Mouse (Mus musculus) left cerebral cortex, postnatal 14 days (tissue): ENCODE results near the gene Dnhd1. TPM values are rescaled to one million over a fixed set of nuclear protein-coding genes. Genes with fewer than 3 reads are reported as not detected.

Experiments used
- DNase-seq, 2 experiments: peaks; one replicate each; pipeline ENCODE4 v3.0.0; 2021 to 2022; ENCODE audit warnings: low spot score in 2 of 2, mixed read lengths in 1 of 2
- intact Hi-C: fragments of 180-260 bp; cut with DNase I; formaldehyde crosslinking; loops from one replicate; pipeline ENCODE4 v1.15.1; 2025
- total RNA-seq, 2 experiments: library from RNA; stranded (reverse); gene quantifications; 2 replicates each; pipeline ENCODE4 v1.2.3; 2021

The Dnhd1 gene
- total RNA-seq, 2 experiments from 2014 or later = 4.9 to 5.0 TPM

GRCm38 (mm10) chr7:105638776-105639175, 11.9 kb upstream of the Dnhd1 start:
- intact Hi-C loops = loop anchor here (5.0 kb wide), 1 partner anchor 114 kb away; the partner anchor contains the start of gene Tpp1
- no peak for DNase-seq

DNA sequence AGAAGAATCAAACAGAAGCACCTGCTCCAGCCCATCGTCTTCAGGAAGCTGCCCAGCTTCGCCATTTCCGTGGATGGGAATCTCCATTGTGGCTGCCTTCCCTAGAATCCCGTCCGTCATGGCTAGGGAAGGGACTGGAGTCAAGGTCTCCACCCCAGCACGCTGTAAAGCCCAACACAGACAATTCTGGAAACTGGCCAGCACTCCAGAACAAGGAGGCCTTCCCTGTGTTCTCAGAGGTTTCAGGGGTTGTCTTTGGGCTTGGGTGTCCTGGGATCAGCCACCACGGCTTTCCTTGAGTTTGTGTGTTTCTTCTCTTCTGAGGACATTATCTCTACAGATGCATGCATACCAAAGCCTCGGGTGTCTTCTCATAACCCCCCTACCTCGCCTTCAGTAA, 11.3 kb upstream of the Dnhd1 start:
- DNase-seq = peak in 1 of 2 experiments; percentile 19
- intact Hi-C loops = loop anchor here (5.0 kb wide), 1 partner anchor 113 kb away; the partner anchor contains the start of gene Tpp1

DNA sequence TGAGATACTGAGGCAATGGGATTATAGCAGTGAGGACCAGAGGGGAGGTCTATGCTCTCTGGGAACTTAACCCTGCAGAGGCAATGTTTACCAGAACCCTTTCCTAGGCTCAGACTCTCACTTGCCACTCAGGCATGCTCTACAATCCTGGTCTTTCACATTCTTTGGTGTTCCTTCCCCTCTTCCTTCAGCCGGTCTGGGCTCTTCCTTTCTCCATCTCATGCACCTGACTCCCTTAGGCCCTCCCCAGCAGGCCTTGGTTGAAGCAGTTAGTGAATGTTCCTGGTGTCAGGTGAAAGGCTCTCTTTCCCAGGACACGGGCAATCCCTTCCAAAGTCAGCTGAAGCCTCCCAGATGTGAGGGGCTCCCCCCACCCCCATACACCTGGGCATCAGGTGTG, 10.9 kb upstream of the Dnhd1 start, which contains the start of gene Timm10b:
TSS of gene Timm10b (plus strand) at position 301 of the 400 bp plus-strand sequence.
- intact Hi-C loops = loop anchor here (5.0 to 10.0 kb wide), 2 partner anchors 95 to 113 kb away; partner anchors contain the start of genes Ilk, Rrp8 and Tpp1
- no peak for DNase-seq

DNA sequence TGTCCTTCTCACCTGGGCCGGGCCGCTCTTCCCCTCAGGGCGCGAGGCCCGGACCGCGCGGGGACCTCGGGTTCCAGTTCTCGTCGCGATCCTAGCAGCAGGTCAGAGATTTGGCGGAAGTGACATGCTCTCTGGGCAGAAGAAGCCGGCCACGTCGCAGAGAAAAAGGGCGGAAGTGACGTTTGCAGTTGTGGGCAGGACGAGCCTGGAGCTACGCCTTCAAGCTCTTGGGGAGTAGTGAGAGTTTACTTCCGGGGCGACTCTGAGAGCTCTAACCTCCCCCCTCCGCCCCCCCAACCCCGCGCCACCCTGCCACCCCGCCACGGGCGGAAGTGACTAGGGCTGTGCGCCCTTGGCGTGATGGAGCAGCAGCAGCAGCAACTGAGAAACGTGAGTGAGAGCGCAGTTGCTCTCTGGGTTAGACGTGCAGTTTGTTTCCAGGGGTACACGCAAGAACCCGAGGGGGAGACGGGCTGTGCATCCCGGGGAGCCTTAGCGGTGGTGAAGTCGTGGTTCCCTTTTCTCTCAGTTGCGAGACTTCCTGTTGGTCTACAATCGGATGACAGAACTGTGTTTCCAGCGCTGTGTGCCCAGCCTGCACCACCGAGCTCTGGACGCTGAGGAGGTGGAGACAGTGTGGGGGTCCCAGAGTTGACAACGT, 10.3 kb upstream of the Dnhd1 start, which contains the start of the genes Arfip2 and Gm45799:
TSS of gene Arfip2 (minus strand) at position 184 of the 661 bp plus-strand sequence.
TSS of gene Gm45799 (plus strand) at position 320 of the 661 bp plus-strand sequence.
- intact Hi-C loops = loop anchor here (10.0 kb wide), 1 partner anchor 94 kb away; the partner anchor contains the start of genes Ilk and Rrp8
- DNase-seq = peak; percentile 98 to 99

DNA sequence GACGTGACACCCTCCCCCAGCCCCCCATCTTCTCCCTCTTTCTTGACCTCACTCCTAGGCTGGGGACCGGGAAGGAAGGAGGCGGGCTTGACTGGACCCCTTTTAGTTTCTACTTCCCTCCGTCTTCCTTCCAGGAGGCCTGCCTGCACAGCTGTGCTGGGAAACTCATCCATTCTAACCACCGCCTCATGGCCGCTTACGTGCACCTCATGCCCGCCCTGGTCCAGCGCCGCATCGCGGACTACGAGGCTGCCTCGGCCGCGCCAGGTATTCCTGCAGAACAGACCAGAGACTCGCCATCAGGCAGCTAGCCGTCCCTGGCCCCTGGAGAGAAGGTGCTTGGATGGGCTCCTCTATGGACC, 9.8 kb upstream of the Dnhd1 start:
- intact Hi-C loops = loop anchor here (10.0 kb wide), 1 partner anchor 94 kb away; the partner anchor contains the start of genes Ilk and Rrp8
- peak in 1 of 2 experiments; percentile 40 for DNase-seq

- intact Hi-C loops = loop anchor here (10.0 kb wide), 1 partner anchor 93 kb away; the partner anchor contains the start of genes Ilk and Rrp8
- no peak for DNase-seq
Measured at GRCm38 (mm10) chr7:105641936-105642335, 8.7 kb upstream of the Dnhd1 start.

DNA sequence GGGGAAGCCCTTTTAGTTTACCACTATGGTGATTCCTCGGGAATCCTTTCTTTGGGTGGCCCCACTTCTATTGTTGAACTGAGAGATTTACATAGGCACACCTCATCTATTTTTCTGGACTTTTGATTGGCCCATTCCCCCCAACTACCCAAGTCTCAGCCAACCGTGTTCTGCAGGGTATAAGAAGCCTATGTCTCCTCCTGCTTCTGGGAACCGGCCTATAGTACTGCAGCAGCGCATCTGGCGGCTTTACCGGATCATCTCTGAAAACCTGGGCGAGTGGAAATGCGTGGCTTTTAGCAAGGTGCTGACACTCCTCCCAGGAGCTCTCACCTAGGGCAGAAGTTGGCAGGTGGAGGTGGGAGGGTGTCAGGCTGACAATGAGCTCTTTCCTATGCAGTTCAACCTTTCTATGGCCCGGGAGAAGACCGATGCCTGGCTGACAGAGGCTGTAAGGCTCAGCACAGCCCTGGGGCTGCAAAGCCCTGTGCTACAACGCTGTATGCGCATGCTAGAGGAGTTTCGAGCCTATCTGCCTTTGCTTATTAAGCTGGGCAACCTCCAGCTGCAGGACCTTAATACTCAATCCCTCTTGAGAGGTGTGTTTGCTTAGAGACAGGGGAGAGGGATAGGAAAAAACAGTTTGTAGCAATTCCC, 35.0 kb downstream of the Dnhd1 start:
- no peak for DNase-seq
- intact Hi-C loops = no loop called here

DNA sequence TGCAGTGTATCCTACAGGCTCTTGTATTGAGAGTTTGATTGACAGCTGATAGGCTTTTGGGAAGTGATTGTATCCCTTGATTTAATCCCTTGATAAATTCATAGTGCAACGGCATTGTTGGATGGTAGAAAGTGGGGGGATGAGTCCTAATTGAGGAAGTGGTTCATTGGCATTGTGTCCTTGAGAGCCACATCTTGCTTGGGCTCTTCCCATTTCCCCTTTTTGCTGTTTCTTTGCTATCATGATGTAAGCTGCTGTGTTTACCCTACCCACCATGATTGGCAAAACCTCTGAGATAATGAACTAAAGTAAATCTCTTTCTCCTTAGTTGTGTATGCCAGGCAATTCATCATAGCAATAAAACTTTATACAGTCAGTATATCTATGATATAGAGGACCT, 40.2 kb downstream of the Dnhd1 start:
- intact Hi-C loops = no loop called here
- no peak for DNase-seq

GRCm38 (mm10) chr7:105703184-105703583, 52.6 kb downstream of the Dnhd1 start:
- intact Hi-C loops = no loop called here
- DNase-seq = no peak

DNA sequence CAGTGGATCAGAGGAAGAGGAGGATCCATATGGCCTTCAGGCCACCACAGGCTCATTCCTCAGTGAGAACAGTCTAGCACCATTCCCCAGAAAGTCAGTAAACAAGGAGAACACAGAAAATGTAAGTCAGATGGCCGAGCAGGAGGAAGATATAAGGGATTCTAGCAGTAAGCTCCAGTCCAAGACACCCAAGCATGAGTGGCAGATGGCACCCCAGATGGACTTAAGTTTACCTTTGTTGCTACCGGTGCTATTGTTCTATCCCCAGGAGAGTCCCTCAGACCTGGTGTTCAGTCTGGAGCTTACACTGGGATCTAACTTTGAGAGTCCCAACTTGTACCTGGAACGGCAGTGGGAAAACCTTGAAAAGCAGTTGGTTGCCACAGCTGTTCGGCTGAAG, 53.2 kb downstream of the Dnhd1 start:
- DNase-seq = no peak
- intact Hi-C loops = no loop called here

DNA sequence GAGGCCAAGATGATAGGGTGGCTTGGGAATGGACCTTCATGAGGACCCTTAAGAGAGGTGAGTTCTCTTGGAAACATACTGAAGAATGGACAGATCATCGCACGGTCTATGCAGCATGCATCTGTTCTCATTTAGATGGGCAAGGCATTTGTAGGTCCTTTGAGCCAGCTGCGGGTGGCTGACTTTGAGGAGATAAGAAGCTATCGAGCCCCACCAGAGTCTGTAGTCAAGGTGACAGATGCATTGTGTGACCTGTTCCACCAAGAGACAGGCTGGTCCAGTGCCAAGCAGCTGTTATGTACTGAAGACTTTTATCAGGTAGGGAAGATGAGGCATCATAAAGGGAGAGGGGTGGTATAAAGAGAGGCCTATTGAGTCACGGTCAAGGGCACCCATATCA, 58.1 kb downstream of the Dnhd1 start:
- intact Hi-C loops = no loop called here
- no peak for DNase-seq

DNA sequence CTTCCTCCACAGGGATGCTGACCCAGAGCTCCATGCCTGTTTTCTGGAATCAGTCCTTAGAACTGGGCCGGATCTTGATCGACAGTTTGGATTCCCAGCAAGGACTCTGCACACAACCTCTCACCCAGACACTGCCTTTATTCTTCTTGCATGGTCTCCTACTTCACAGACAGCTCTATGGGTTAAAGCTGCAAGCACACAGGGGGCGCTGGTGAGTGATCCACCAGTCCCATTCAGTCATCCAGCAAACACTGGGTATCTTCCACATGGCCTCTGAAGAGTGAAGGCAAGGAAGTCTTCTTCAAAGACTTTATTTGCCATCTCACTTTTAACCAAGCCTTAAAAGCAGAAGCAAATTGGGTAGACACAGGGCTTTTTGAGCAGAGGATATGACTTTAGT, 64.7 kb downstream of the Dnhd1 start:
- no peak for DNase-seq
- intact Hi-C loops = no loop called here

DNA sequence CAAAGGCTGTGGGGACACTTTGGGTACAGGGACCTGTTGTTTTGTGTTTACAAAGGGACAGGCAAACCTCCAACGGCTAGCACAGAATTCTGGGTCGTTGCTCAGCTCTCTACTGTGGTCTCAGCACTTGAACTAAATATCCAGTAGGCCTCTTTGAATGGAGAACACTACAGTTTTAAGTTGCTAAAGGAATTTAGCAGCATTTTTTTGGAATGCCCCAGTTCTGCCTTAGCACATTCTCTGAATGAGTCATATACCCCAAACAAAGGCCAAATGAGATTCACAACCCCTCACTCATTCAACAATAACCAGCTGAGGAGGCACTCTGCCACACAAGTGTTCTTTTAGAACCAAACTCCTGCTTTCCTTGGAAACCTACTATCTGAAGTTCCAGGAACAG, 71.3 kb downstream of the Dnhd1 start:
- intact Hi-C loops = no loop called here
- DNase-seq = no peak

GRCm38 (mm10) chr7:105726144-105726979, 75.7 kb downstream of the Dnhd1 start:
- intact Hi-C loops = loop anchor here (1.0 to 2.0 kb wide), 2 partner anchors 85 to 92 kb away; partner anchors contain the start of gene Mrpl17
- peak; percentile 73 to 88 for DNase-seq

GRCm38 (mm10) chr7:105726980-105727325, 76.3 kb downstream of the Dnhd1 start:
- intact Hi-C loops = loop anchor here (1.0 to 2.0 kb wide), 2 partner anchors 84 to 92 kb away; partner anchors contain the start of gene Mrpl17
- DNase-seq = no peak

DNA sequence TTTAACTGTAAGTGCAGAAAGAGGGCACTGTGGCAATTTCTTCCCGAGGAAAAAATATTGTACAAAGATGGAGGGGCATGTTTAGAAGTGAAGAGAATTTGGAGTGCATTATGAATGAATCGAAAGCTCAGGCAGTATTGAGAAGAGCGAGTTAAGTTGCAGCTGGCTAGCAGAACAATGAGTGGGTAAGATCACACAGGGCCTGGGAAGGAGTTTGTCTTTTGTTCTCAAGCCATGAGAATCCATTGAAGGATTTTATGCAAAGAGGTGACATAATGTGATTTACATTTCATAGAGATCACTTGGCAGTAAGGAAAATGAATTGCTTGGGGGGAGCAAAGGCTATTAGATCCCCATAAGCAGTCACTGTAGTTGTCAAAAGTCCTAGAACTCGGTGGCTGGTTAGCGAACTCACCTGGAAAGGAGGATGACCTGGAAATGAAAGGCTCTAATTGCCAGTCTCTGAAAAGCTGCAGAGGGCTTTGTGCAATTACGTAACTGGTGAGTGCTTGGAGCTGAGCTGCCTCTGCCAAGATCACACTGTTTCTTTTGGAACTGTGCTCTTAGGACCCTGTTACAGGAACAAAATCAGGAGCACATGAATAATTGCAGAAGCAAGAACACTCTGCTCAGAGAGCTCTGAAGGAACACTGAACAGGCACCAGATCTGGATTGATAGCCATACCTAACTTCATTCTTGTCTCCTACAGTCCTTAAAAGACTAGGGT, 78.2 kb downstream of the Dnhd1 start:
- peak in 1 of 2 experiments; percentile 64 for DNase-seq
- intact Hi-C loops = no loop called here

GRCm38 (mm10) chr7:105733836-105734235, 83.2 kb downstream of the Dnhd1 start:
- DNase-seq = no peak
- intact Hi-C loops = loop anchor here (10.0 kb wide), 2 partner anchors 89 to 179 kb away; partner anchors contain the start of genes Arfip2, Gm45799, Smpd1 and Timm10b

GRCm38 (mm10) chr7:105734826-105735225, 84.2 kb downstream of the Dnhd1 start:
- intact Hi-C loops = loop anchor here (10.0 kb wide), 2 partner anchors 90 to 180 kb away; partner anchors contain the start of genes Arfip2, Gm45799, Smpd1 and Timm10b
- DNase-seq = no peak
